Mouse (Mus musculus) brain, embryonic 14.5 days (tissue): ENCODE results near the gene Gm28230. TPM values are rescaled to one million over a fixed set of nuclear protein-coding genes. Genes with fewer than 3 reads are reported as not detected.

Experiments used
- DNase-seq: peaks from one replicate; pipeline ENCODE4 v3.0.0-alpha.2; 2011; ENCODE audit warnings: low read depth
- CTCF ChIP-seq: fragments of 200-500 bp; IDR thresholded peaks from 2 replicates; pipeline ENCODE4 v1.5.1; 2012; ENCODE audit warnings: inconsistent platforms, mild to moderate bottlenecking, moderate library complexity, borderline replicate concordance; ENCODE audit not compliant: insufficient read depth, insufficient read length; ENCODE audit errors: extremely low read depth
- POLR2A ChIP-seq: fragments of 200-500 bp; IDR thresholded peaks from 2 replicates; pipeline ENCODE4 v1.6.1; 2012; ENCODE audit warnings: mild to moderate bottlenecking, inconsistent platforms, borderline replicate concordance; ENCODE audit not compliant: poor library complexity, insufficient read depth, insufficient read length, severe bottlenecking; ENCODE audit errors: extremely low read depth
- polyA plus RNA-seq: library from polyadenylated mRNA; depleted of rRNA; stranded (reverse); fragments of >200 nt; gene quantifications from 2 replicates; pipeline ENCODE4 v1.2.3, GENCODE M21; 2012; rRNA removed

The Gm28230 gene
- polyA plus RNA-seq = 0.44 and 1.7 TPM in 2 replicates

DNA sequence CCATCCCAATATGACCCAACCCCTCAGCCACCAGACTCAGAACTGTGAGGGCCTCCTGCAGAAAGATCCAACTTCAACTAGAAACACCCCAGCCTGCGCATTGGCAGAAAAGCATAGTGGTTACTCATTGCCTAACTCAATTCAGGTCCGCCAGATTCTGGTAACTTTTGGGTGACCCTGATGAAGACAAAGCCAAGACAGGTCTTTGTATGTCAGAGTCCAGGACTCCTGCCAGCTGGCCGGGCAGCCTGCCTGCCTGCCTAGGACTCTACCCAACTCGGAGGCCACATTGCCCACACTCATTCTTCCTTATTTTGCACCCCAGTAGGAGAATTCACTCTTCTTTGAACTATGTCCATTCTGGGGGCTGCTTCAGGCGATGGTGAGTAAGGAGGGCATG, at the start of gene Gm28230:
Gm28230 (plus strand) TSS at position 178 of the 400 bp plus-strand sequence.
- TF ChIP-seq POLR2A (no peak), CTCF (no peak)

DNA sequence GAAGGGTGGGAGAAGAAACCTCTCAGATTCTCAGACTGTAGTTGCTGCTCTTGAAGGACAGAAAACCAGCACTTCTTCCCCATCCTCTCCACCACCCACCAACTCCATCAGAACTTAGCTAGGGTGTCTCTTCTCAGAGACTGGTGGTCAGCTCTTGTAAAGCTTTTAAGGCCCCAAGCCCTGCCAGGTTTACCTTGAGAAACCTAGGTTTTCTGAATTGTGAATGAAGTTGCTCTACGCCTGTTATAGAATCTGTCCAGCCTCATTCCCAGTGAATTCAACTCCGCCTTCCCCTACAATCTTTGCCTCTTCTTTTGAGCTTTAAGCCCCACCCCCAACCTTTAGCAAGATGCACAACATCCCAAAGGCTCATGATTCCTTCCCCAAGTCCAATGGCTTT, 49.4 kb upstream of the Gm28230 start:
- TF ChIP-seq CTCF (no peak), POLR2A (no peak)
- DNase-seq = no peak

More for the DNA sequence above, at the start of gene Gm28230:
- no peak for DNase-seq

DNA sequence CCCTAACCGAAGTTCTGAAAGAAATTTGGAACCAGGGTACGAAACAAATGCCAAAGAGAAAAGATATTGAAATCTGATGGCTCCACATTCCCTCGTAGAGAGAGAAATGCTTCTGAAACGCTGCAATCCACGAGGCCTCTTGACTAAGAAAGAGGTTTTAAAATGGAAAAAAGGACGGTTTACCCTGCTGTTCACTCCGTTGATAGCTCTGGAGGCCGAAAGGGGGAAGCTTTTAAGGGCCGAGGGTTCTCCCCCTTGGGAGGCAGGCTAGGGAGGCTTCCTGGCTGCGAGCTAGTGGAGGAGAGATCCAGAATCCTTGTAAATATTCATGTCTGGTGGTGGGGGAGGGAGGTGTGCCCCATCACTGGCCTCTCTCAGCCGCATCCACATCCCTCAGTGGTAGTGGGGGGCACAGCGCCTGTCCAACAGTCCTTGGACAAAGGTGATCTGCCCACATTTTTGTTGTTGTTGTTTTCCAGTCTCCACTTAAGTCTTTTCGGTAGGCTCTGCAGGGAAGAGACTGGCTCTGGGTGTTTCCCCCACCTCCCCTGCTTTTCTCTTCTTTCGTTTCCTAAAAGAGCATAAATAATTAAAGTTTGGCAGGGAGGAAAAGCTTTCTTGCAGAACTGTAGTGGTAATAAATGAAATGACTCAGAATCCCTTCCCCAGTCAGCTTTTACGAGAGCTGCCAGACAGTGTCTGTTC, 47.5 kb upstream of the Gm28230 start, which contains the start of gene Hoxd11:
Hoxd11 (plus strand) TSS at position 667 of the 705 bp plus-strand sequence.
- TF ChIP-seq POLR2A (no peak), CTCF (no peak)
- no peak for DNase-seq

DNA sequence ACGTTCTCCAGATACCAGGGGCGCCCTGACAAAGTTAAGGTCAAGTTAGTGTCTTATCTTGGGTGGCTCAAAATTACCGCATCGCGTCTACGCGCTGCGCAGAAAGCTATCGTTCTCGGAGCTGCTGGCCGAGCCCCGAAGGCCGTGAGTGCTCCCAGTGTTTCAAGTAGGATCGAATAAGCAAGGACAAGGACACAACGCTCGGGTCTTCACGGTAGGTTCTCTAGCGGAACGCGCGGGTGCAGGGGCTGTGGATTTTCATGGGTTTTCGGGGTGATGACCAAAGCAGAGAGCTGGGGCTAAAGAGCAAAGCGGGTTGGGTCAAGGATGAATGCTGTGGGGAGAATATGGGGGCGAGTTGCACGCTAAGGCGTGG, 46.9 kb upstream of the Gm28230 start:
- no peak for DNase-seq
- TF ChIP-seq POLR2A (no peak), CTCF (no peak)

DNA sequence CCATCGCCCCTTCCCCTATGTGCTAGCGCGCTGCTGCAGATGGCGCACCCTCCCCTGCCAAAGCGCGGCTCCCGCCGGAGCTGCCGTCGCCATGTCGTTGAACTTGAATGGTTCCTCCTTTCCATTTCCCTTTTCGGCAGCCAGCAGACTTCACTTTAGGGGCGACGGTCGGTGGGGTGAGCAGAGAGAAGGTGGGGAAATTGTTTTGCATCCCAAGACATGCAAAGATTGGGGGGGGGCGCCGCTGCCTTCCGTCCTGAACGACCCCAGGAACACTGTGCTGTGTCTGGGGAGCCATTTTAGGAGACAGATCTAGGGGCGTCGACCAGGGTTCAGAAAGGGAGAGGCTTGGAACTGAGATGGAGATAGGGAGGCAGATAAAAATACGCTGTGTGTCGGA, 46.5 kb upstream of the Gm28230 start:
- TF ChIP-seq CTCF (no peak), POLR2A (no peak)
- no peak for DNase-seq

DNA sequence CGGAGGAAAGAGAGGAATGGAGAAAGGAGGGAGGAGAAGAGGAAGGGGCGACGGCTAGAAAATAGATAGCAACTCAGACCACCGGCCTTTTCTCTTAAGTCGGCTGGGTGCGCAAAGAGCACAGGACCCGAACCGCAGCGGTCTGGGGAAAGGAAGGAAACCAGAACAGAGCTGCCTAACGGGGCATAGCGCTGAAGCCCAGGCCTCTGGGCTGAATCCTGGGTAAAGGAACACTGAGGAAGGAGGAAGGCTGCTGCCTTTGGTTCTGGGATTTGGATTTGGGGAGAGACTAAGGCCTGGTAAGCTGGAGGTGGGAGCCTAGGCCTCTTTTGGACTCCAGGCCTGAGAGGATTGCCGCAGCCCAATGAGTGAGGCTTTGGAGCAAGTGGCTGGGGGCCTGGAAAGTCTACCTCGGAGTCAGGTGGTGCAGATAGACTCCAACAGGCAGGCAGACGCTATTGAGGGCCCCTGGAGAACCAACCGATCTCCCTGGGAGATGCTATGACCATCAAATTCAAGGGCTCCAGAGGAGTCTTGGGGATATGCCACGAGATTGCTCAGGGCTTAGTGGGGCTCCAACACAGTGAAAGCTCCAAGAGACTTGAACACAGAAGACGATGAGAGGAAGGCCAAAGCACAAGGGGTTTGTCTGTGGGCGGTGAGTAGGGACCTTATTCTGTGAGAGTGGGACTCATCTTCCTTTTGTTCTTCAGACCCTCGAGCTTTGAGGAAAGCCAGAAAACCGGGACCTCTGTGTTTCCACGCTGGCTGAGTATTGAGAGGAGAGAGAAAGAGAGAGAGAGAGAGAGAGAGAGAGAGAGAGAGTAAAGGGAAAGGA, 45.7 kb upstream of the Gm28230 start:
- DNase-seq = no peak
- no peak for TF ChIP-seq CTCF
- no peak for TF ChIP-seq POLR2A

DNA sequence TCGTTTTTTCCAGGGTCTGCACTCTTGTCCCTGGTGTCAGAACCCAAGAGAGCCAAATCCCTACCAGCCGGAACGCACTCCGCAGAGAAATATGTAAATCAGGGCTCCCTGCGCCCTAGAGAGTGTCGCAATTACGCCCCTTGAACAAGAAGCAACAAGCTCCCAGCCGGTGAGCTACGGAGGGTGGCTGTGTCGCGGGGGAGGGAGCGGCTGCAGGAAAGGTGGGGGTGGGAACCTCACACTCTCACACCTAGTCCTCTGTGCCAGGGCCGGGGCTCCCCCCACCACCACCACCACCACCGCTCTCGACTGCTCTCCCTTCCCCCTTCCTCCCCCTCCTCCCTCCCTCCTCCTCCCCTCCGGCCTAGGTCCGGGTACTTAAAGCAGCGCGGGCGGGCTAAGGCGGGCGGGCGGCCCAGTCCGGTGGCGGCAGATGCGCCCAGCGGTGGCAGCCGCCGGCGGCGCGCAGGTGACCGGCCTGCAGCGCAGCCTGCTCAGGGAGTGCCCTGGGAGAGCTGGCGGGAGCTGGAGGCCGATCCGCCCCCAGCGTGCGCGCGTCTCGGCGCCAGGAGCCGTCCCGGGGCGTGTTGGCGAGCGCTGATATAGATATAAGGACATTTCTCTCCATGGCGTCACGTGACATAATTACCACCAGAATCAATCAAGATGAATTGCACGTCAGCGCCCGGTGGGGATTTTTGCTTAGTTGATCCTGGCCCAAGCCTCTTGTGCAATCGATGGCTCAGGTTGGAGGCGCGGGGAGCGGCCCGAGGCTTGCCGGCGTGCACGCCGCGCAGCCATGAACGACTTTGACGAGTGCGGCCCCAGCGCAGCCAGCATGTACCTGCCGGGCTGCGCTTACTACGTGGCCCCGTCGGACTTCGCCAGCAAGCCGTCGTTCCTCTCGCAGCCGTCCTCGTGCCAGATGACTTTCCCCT, 44.7 kb upstream of the Gm28230 start:
- DNase-seq = no peak
- TF ChIP-seq POLR2A (no peak), CTCF (no peak)

DNA sequence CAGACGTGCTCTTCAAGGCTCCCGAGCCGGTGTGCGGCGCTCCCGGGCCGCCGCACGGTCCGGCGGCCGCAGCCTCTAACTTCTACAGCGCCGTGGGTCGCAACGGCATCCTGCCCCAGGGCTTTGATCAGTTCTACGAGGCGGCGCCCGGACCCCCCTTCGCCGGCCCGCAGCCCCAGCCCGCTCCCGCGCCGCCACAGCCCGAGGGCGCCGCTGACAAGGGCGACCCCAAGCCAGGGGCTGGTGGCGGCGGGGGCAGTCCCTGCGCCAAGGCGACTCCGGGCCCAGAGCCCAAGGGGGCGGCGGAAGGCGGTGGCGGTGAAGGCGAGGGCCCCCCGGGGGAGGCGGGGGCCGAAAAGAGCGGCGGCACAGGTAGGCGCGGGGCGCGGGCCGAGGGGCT, 43.7 kb upstream of the Gm28230 start:
- TF ChIP-seq POLR2A (no peak), CTCF (no peak)
- no peak for DNase-seq

DNA sequence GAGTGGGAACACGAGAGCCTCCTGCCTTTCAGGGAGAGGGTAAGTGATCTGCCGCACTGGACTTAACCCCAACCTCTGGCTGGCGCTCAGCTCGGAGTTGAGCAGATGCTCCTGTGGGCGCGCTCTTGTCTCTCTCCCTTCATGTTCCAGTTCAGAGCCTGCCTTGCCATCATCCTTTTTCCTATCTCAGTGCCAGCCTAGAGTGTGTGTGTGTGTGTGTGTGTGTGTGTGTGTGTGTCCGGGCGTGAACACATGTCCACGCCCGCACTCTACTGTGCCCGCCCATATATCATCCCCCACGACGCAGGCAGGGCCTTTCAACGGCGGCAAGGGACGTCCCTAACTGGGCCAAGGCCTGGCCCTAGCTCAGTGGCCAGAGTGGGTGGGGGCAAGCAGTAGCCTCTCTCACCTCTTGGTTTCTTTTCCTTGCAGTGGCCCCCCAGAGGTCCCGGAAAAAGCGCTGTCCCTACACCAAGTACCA, 43.0 kb upstream of the Gm28230 start:
- no peak for DNase-seq
- TF ChIP-seq POLR2A = no peak
- TF ChIP-seq CTCF = no peak

DNA sequence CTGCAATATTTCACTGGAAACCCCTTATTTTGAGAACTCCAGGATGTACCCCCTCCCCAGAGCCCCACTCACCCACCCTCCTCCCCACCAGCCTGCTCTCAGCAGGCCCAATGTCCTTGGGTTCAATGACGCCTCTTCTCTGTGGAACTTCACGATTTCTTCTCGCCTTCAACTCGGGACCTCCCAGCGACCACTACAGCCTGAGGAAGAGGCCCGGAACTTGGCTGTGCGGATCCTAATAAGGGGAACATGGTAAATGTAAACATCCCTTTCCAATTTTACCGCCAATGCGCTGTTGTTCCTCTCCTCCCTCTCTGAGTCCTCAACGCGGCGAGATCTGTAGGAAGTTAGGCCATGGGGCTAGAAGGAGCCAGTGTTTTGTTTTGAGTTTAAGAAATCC, 42.4 kb upstream of the Gm28230 start:
- no peak for TF ChIP-seq POLR2A
- DNase-seq = no peak

DNA sequence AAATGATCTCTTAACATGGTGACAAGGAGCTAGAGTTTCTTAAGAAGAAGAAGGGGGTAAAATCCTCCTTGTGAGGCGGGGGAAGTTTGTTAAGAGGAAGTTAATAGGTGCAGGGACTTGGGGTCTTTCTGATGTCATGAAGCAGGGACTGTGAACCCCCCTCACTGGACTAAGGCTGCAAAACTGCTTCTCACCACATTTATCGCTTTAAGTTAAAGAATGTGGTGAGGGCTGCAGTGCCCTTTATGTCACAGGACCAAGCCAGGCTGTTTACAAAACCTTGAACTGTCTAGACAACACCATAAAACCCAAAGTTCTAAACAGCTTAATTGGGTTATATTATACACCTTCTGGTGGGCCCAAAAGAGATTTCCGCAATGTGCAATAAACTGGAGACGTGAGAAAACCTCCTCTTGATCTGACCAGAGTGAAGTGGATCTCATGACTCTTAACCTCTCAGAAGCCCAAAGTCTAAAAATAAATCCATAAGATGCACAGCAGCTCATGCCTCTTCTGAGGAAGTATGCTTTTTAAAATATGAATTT, 41.4 kb upstream of the Gm28230 start:
- no peak for DNase-seq
- TF ChIP-seq CTCF (no peak), POLR2A (no peak)
